Mouse (Mus musculus): ENCODE measurements around the gene Mecom.

- TF ChIP-seq TCF12 (IDR thresholded peaks at IDR 0.05; ENCODE audit: insufficient read depth, poor library complexity, severe bottlenecking) = no peak
- no peak for TF ChIP-seq POLR2A (IDR thresholded peaks at IDR 0.05; ENCODE audit: insufficient read length, low read depth)
- no peak for TF ChIP-seq SRF (IDR thresholded peaks at IDR 0.05; ENCODE audit: control insufficient read depth, insufficient read length, low read depth)
- no peak for TF ChIP-seq MYOD1 (IDR thresholded peaks at IDR 0.05; ENCODE audit: control insufficient read depth in 1 of 3, insufficient read length in 2 of 3, low read depth in 2 of 3)
- no peak for TF ChIP-seq TCF3 (IDR thresholded peaks at IDR 0.05; ENCODE audit: insufficient read length, low read depth)
- no peak for TF ChIP-seq MAX (IDR thresholded peaks at IDR 0.05; ENCODE audit: low read depth)
- no peak for TF ChIP-seq MYOG (IDR thresholded peaks at IDR 0.05; ENCODE audit: control insufficient read depth in 1 of 3, insufficient read depth in 1 of 3, insufficient read length in 2 of 3, low read depth in 2 of 3)
- no peak for TF ChIP-seq REST (IDR thresholded peaks at IDR 0.05; ENCODE audit: insufficient read depth, insufficient read length)
- TF ChIP-seq USF1 (IDR thresholded peaks at IDR 0.05; ENCODE audit: low read depth) = no peak
- no peak for TF ChIP-seq E2F4 (IDR thresholded peaks at IDR 0.05; ENCODE audit: insufficient read depth)
- TF ChIP-seq POLR2AphosphoS2 (IDR thresholded peaks at IDR 0.05; ENCODE audit: insufficient read length, low read depth) = no peak
Observed at GRCm38 (mm10) chr3:30445970-30446442, 101.8 kb downstream of the Mecom start.
